Mouse (Mus musculus): ENCODE measurements around the gene Ptprt. TPM values are rescaled to one million over a fixed set of nuclear protein-coding genes. Genes with fewer than 3 reads are reported as not detected.

Gene Ptprt
- total and polyA plus RNA-seq, 3 experiments, result 0.76 TPM; not detected in 2

GRCm38 (mm10) chr2:161625896-161626295 is 1035.1 kb downstream of the Ptprt start:
- Histone ChIP-seq H3K9ac (ENCODE audit: insufficient read depth, low read depth) (no peak overlapping the region), H3K36me3 (replicated peaks in 1 of 2; ENCODE audit: control insufficient read depth in 1 of 2, insufficient read depth in 1 of 2, low read length in 1 of 2) (no peaks in the 10 kb centered on the region), H3K9me3 (replicated peaks; ENCODE audit: low read length) (peaks cover 55% of the 10 kb centered on the region), H3K27ac (ENCODE audit: insufficient read depth, low read depth) (no peak overlapping the region), H3K4me3 (replicated peaks in 1 of 3; ENCODE audit: low read depth in 2 of 3, low read length in 2 of 3, poor library complexity in 1 of 3) (no peak overlapping the region), H3K79me2 (replicated peaks; ENCODE audit: control insufficient read depth, extremely low read depth, insufficient read depth, poor library complexity, severe bottlenecking) (no peaks in the 10 kb centered on the region), H3K4me2 (ENCODE audit: insufficient read depth, low read depth, poor library complexity, severe bottlenecking) (no peak overlapping the region), H3K27me3 (replicated peaks) (no peaks in the 10 kb centered on the region), H3K4me1 (ENCODE audit: control insufficient read depth in 1 of 2, insufficient read depth in 2 of 2) (no peaks in the 10 kb centered on the region)
- dilution Hi-C loops (cut with MboI; ENCODE audit: extremely low pct_ligation_motif_present, extremely low pct_unique_long_range_greater_than_20kb, low sequenced_read_pairs) (no loop called here), in situ Hi-C loops (cut with MboI; ENCODE audit: low pct_ligation_motif_present, low pct_unique_long_range_greater_than_20kb, low sequenced_read_pairs) (no loop called here)
- no peak for TF ChIP-seq E2F4 (IDR thresholded peaks at IDR 0.05; ENCODE audit: insufficient replicate concordance, low read depth, low read length)
- TF ChIP-seq MAZ (IDR thresholded peaks at IDR 0.05; ENCODE audit: low read depth, low read length), result no peak
- no peak for TF ChIP-seq IRF4 (IDR thresholded peaks at IDR 0.05; ENCODE audit: low read depth, low read length)
- no peak for TF ChIP-seq ZNF384 (IDR thresholded peaks at IDR 0.05; ENCODE audit: low read depth, low read length)
- TF ChIP-seq USF2 (conservative IDR thresholded peaks at IDR 0.05; ENCODE audit: low read depth, low read length), result no peak
- no peak for TF ChIP-seq CHD2 (IDR thresholded peaks at IDR 0.05; ENCODE audit: low read length)
- no peak for DNase-seq (ENCODE audit: extremely low read depth)

GRCm38 (mm10) chr2:161608401-161608800 is 1052.5 kb downstream of the Ptprt start:
- H3K4me2 ChIP-seq (ENCODE audit: insufficient read depth, low read depth, poor library complexity, severe bottlenecking), result no peak overlapping the region
- DNase-seq (ENCODE audit: extremely low read depth), result no peak
- TF ChIP-seq USF2 (conservative IDR thresholded peaks at IDR 0.05; ENCODE audit: low read depth, low read length), result no peak
- no peak for TF ChIP-seq CHD1 (IDR thresholded peaks at IDR 0.05; ENCODE audit: low read depth, low read length)
- no peak for TF ChIP-seq MYC (IDR thresholded peaks at IDR 0.05; ENCODE audit: low read depth, low read length)
- TF ChIP-seq BHLHE40 (IDR thresholded peaks at IDR 0.05; ENCODE audit: low read depth, low read length), result no peak
- no peak for TF ChIP-seq MAFK (IDR thresholded peaks at IDR 0.05; ENCODE audit: insufficient replicate concordance, low read length)
- no peak for TF ChIP-seq MAZ (IDR thresholded peaks at IDR 0.05; ENCODE audit: low read depth, low read length)
- no peak for TF ChIP-seq MAX (IDR thresholded peaks at IDR 0.05; ENCODE audit: low read length)
- no peak for TF ChIP-seq E2F4 (IDR thresholded peaks at IDR 0.05; ENCODE audit: insufficient replicate concordance, low read depth, low read length)
- TF ChIP-seq SMC3 (IDR thresholded peaks at IDR 0.05; ENCODE audit: low read depth, low read length), result no peak
- TF ChIP-seq TBP (conservative IDR thresholded peaks at IDR 0.05; ENCODE audit: low read depth, low read length), result no peak
- no peak for TF ChIP-seq JUN (IDR thresholded peaks at IDR 0.05; ENCODE audit: insufficient read depth, low read depth, low read length)
- H3K27ac ChIP-seq (ENCODE audit: insufficient read depth, low read depth), result no peak overlapping the region
- no peaks in the 10 kb centered on the region for H3K4me1 ChIP-seq (ENCODE audit: control insufficient read depth in 1 of 2, insufficient read depth in 2 of 2)
- no peaks in the 10 kb centered on the region for H3K79me2 ChIP-seq (replicated peaks; ENCODE audit: control insufficient read depth, extremely low read depth, insufficient read depth, poor library complexity, severe bottlenecking)
- dilution Hi-C loops (cut with MboI; ENCODE audit: extremely low pct_ligation_motif_present, extremely low pct_unique_long_range_greater_than_20kb, low sequenced_read_pairs), result no loop called here
- H3K9ac ChIP-seq (ENCODE audit: insufficient read depth, low read depth), result no peak overlapping the region
- H3K4me3 ChIP-seq (replicated peaks in 1 of 3; ENCODE audit: low read depth in 2 of 3, low read length in 2 of 3, poor library complexity in 1 of 3), result no peak overlapping the region
- peaks cover 66% of the 10 kb centered on the region for H3K9me3 ChIP-seq (replicated peaks; ENCODE audit: low read length)
- no peaks in the 10 kb centered on the region for H3K36me3 ChIP-seq (replicated peaks in 1 of 2; ENCODE audit: control insufficient read depth in 1 of 2, insufficient read depth in 1 of 2, low read length in 1 of 2)
- H3K27me3 ChIP-seq (replicated peaks), result no peaks in the 10 kb centered on the region
- in situ Hi-C loops (cut with MboI; ENCODE audit: low pct_ligation_motif_present, low pct_unique_long_range_greater_than_20kb, low sequenced_read_pairs), result no loop called here

- H3K79me2 ChIP-seq (replicated peaks; ENCODE audit: control insufficient read depth, extremely low read depth, insufficient read depth, poor library complexity, severe bottlenecking), result no peaks in the 10 kb centered on the region
- H3K9ac ChIP-seq (ENCODE audit: insufficient read depth, low read depth), result no peak overlapping the region
- H3K4me2 ChIP-seq (ENCODE audit: insufficient read depth, low read depth, poor library complexity, severe bottlenecking), result no peak overlapping the region
- no peak for TF ChIP-seq JUN (IDR thresholded peaks at IDR 0.05; ENCODE audit: insufficient read depth, low read depth, low read length)
- TF ChIP-seq ZNF384 (IDR thresholded peaks at IDR 0.05; ENCODE audit: low read depth, low read length), result no peak
- TF ChIP-seq USF1 (IDR thresholded peaks at IDR 0.05; ENCODE audit: low read depth, low read length), result no peak
- TF ChIP-seq BHLHE40 (IDR thresholded peaks at IDR 0.05; ENCODE audit: low read depth, low read length), result no peak
- no peak for TF ChIP-seq CTCF (conservative IDR thresholded peaks at IDR 0.05 in 1 of 2, IDR thresholded peaks at IDR 0.05 in 1 of 2; ENCODE audit: low read depth in 2 of 2, low read length in 2 of 2)
- no peak for TF ChIP-seq CHD2 (IDR thresholded peaks at IDR 0.05; ENCODE audit: low read length)
- no peak for TF ChIP-seq UBTF (IDR thresholded peaks at IDR 0.05; ENCODE audit: low read depth, low read length)
- no peak for TF ChIP-seq MAZ (IDR thresholded peaks at IDR 0.05; ENCODE audit: low read depth, low read length)
- no peak for TF ChIP-seq ZKSCAN1 (IDR thresholded peaks at IDR 0.05; ENCODE audit: borderline replicate concordance, low read depth, low read length)
- TF ChIP-seq ZC3H11A (IDR thresholded peaks at IDR 0.05; ENCODE audit: low read depth, low read length), result no peak
- TF ChIP-seq USF2 (conservative IDR thresholded peaks at IDR 0.05; ENCODE audit: low read depth, low read length), result no peak
- no peak for TF ChIP-seq ZMIZ1 (IDR thresholded peaks at IDR 0.05; ENCODE audit: low read depth, low read length)
- no peak for TF ChIP-seq ELF1 (IDR thresholded peaks at IDR 0.05; ENCODE audit: low read depth, low read length)
- no peak overlapping the region for H3K27ac ChIP-seq (ENCODE audit: insufficient read depth, low read depth)
- in situ Hi-C loops (cut with MboI; ENCODE audit: low pct_ligation_motif_present, low pct_unique_long_range_greater_than_20kb, low sequenced_read_pairs), result no loop called here
- DNase-seq (ENCODE audit: extremely low read depth), result no peak
- no peaks in the 10 kb centered on the region for H3K27me3 ChIP-seq (replicated peaks)
- dilution Hi-C loops (cut with MboI; ENCODE audit: extremely low pct_ligation_motif_present, extremely low pct_unique_long_range_greater_than_20kb, low sequenced_read_pairs), result no loop called here
- no peak overlapping the region for H3K4me3 ChIP-seq (replicated peaks in 1 of 3; ENCODE audit: low read depth in 2 of 3, low read length in 2 of 3, poor library complexity in 1 of 3)
- no peaks in the 10 kb centered on the region for H3K4me1 ChIP-seq (ENCODE audit: control insufficient read depth in 1 of 2, insufficient read depth in 2 of 2)
- no peaks in the 10 kb centered on the region for H3K36me3 ChIP-seq (replicated peaks in 1 of 2; ENCODE audit: control insufficient read depth in 1 of 2, insufficient read depth in 1 of 2, low read length in 1 of 2)
- H3K9me3 ChIP-seq (replicated peaks; ENCODE audit: low read length), result peaks cover 67% of the 10 kb centered on the region
Measured at GRCm38 (mm10) chr2:161607372-161607771, 1053.6 kb downstream of the Ptprt start.

All from CH12.LX (cell line).